Mouse (Mus musculus) forelimb bud, embryonic 11.5 days (tissue): ENCODE results near the gene Pnpo.

ENCODE experiments used
- DNase-seq: peaks from one replicate; pipeline ENCODE4 v3.0.0-alpha.2; 2012; ENCODE audit warnings: low read depth, low spot score

The Pnpo gene

GRCm38 (mm10) chr11:96937549-96938425 lies 6.0 kb downstream of the Pnpo start:
- peak; percentile 25 for DNase-seq

GRCm38 (mm10) chr11:96935872-96936650 lies 7.7 kb downstream of the Pnpo start:
- DNase-seq: no peak

GRCm38 (mm10) chr11:96934921-96935356 lies 8.8 kb downstream of the Pnpo start:
- peak; percentile 34 for DNase-seq

- no peak for DNase-seq
These were observed 10.1 kb downstream of the Pnpo start for GRCm38 (mm10) chr11:96933562-96934276.

- no peak for DNase-seq
These were observed 12.3 kb downstream of the Pnpo start for GRCm38 (mm10) chr11:96931327-96932062.

- no peak for DNase-seq
These were observed 13.9 kb downstream of the Pnpo start for GRCm38 (mm10) chr11:96929766-96930331.

- DNase-seq: no peak
These were observed 14.6 kb downstream of the Pnpo start for GRCm38 (mm10) chr11:96929096-96929765.

GRCm38 (mm10) chr11:96928691-96929090 lies 15.1 kb downstream of the Pnpo start:
- no peak for DNase-seq

GRCm38 (mm10) chr11:96928088-96928487 lies 15.7 kb downstream of the Pnpo start, which contains the start of gene Prr15l:
TSS of gene Prr15l (plus strand) at chr11:96928104.
- no peak for DNase-seq

- DNase-seq: no peak
These were observed 17.2 kb downstream of the Pnpo start for GRCm38 (mm10) chr11:96926587-96926986.

- no peak for DNase-seq
These were observed 18.2 kb downstream of the Pnpo start for GRCm38 (mm10) chr11:96925469-96926148.

GRCm38 (mm10) chr11:96924861-96925260 lies 18.9 kb downstream of the Pnpo start:
- no peak for DNase-seq

GRCm38 (mm10) chr11:96919003-96919402 lies 24.8 kb downstream of the Pnpo start:
- DNase-seq: no peak

GRCm38 (mm10) chr11:96917415-96917814 lies 26.4 kb downstream of the Pnpo start:
- DNase-seq: no peak

- DNase-seq: no peak
These were observed 26.8 kb downstream of the Pnpo start for GRCm38 (mm10) chr11:96916885-96917396.

GRCm38 (mm10) chr11:96916044-96916884 lies 27.5 kb downstream of the Pnpo start, which contains the start of gene Cdk5rap3:
TSS of gene Cdk5rap3 (minus strand) at chr11:96916496.
- peak; percentile 100 for DNase-seq

- DNase-seq: no peak
These were observed 31.1 kb downstream of the Pnpo start for GRCm38 (mm10) chr11:96912682-96913081.

GRCm38 (mm10) chr11:96910003-96910402 lies 33.8 kb downstream of the Pnpo start:
- DNase-seq: peak; percentile 81
